Mouse (Mus musculus) stomach, embryonic 14.5 days (tissue): ENCODE data around the gene Nap1l5. TPM values are rescaled to one million over a fixed set of nuclear protein-coding genes. Genes with fewer than 3 reads are reported as not detected.
"Not testable (repeated sequence)": the region's sequence is repeated elsewhere in the genome, so short reads cannot be mapped to it uniquely, and the experiment has no call there.

ENCODE experiments used
- ATAC-seq: fragments of 200-750 bp; cut with Nextera tagmentation; 2 replicates; pipeline ENCODE4 v1.8.0; 2017; ENCODE audit warnings: low read depth, moderate TSS enrichment; ENCODE audit not compliant: insufficient number of reproducible peaks, insufficient read depth, low FRiP score
- H3K27ac ChIP-seq: fragments of 300-500 bp; sonication (generic); 2 replicates; pipeline ENCODE4 v1.5.1; 2014; ENCODE audit warnings: mild to moderate bottlenecking, low read length, moderate library complexity, mixed read lengths
- H3K27me3 ChIP-seq: fragments of 300-500 bp; sonication (generic); 2 replicates; pipeline ENCODE4 v1.6.1; 2014; ENCODE audit warnings: low read length, control low read depth, mixed read lengths; ENCODE audit not compliant: control insufficient read depth, insufficient read depth
- H3K36me3 ChIP-seq: fragments of 300-500 bp; sonication (generic); 2 replicates; pipeline ENCODE4 v1.6.1; 2014; ENCODE audit warnings: mild to moderate bottlenecking, control low read depth, low read length, moderate library complexity, mixed read lengths; ENCODE audit not compliant: control insufficient read depth, insufficient read depth
- H3K4me1 ChIP-seq: fragments of 300-500 bp; sonication (generic); 2 replicates; pipeline ENCODE4 v1.6.1; 2014; ENCODE audit warnings: low read length, control low read depth, mixed read lengths; ENCODE audit not compliant: control insufficient read depth, insufficient read depth
- H3K4me2 ChIP-seq: fragments of 300-500 bp; sonication (generic); replicated peaks from 2 replicates; pipeline ENCODE4 v1.6.1; 2014; ENCODE audit warnings: low read depth, low read length, control low read depth
- H3K4me3 ChIP-seq: fragments of 300-500 bp; sonication (generic); 2 replicates; pipeline ENCODE4 v1.5.1; 2014; ENCODE audit warnings: low read depth, low read length, control low read depth
- H3K9ac ChIP-seq: fragments of 300-500 bp; sonication (generic); replicated peaks from 2 replicates; pipeline ENCODE4 v1.6.1; 2014; ENCODE audit warnings: low read depth, mild to moderate bottlenecking, control low read depth, low read length, moderate library complexity, mixed read lengths
- H3K9me3 ChIP-seq: fragments of 300-500 bp; sonication (generic); 2 replicates; pipeline ENCODE4 v1.6.1; 2016; ENCODE audit warnings: low read depth, low read length, control low read depth; ENCODE audit not compliant: control insufficient read depth
- WGBS: fragments of 180-500 bp; shearing (Covaris S2); extraction: QIAGEN DNeasy Blood & Tissue Kit; methylation state at CpG from one replicate; pipeline ENCODE4 v1.1.7; 2014; 5-methylcytosine and 5-hydroxymethylcytosine counted together
- polyA plus RNA-seq: library from polyadenylated mRNA; unstranded; fragments of >200 nt; fragmentation: Nextera tagmentation; extraction: Ambion mirVana; gene quantifications from 2 replicates; pipeline ENCODE4 v1.2.1, GENCODE M21; 2014

Gene Nap1l5
- polyA plus RNA-seq, 1 experiment from 2014 or later = 8.4 TPM

- no peaks in the 10 kb centered on the region for H3K27me3 ChIP-seq
- no peaks in the 10 kb centered on the region for H3K4me1 ChIP-seq
- H3K4me2 ChIP-seq = no peak overlapping the region
- H3K36me3 ChIP-seq = 0 out of 2 replicates have a peak, but pooled peaks cover 2% of the 10 kb centered on the region
- H3K9me3 ChIP-seq = no peaks in the 10 kb centered on the region
- H3K27ac ChIP-seq = no peak overlapping the region
- WGBS = 80% methylated on average over 4 of the region's 4 CpGs
- no peak overlapping the region for H3K9ac ChIP-seq
- ATAC-seq = no peak
- no peak overlapping the region for H3K4me3 ChIP-seq
These were observed 27.3 kb downstream of the Nap1l5 start for GRCm38 (mm10) chr6:58879572-58879971.

GRCm38 (mm10) chr6:58867858-58868257 is 39.0 kb downstream of the Nap1l5 start:
- H3K27ac ChIP-seq, H3K9ac ChIP-seq, H3K4me3 ChIP-seq, H3K27me3 ChIP-seq, H3K36me3 ChIP-seq, H3K9me3 ChIP-seq, ATAC-seq, H3K4me2 ChIP-seq, H3K4me1 ChIP-seq: not testable (repeated sequence)
- WGBS = 90% methylated on average over 6 of the region's 6 CpGs

- Histone ChIP-seq H3K4me2 (no peak overlapping the region), H3K36me3 (no peaks in the 10 kb centered on the region), H3K9me3 (no peaks in the 10 kb centered on the region), H3K9ac (no peak overlapping the region), H3K4me3 (no peak overlapping the region), H3K27ac (no peak overlapping the region), H3K4me1 (no peaks in the 10 kb centered on the region), H3K27me3 (no peaks in the 10 kb centered on the region)
- no peak for ATAC-seq
- WGBS = 91% methylated on average over 4 of the region's 4 CpGs
These were observed 43.1 kb downstream of the Nap1l5 start for GRCm38 (mm10) chr6:58863631-58864235.

GRCm38 (mm10) chr6:58862446-58862993 is 44.4 kb downstream of the Nap1l5 start:
- no peak for ATAC-seq
- no peaks in the 10 kb centered on the region for H3K27me3 ChIP-seq
- H3K4me3 ChIP-seq = no peak overlapping the region
- no peaks in the 10 kb centered on the region for H3K36me3 ChIP-seq
- H3K9ac ChIP-seq = no peak overlapping the region
- no peaks in the 10 kb centered on the region for H3K9me3 ChIP-seq
- WGBS = 63% methylated on average over 9 of the region's 9 CpGs
- H3K4me2 ChIP-seq = no peak overlapping the region
- H3K4me1 ChIP-seq = no peaks in the 10 kb centered on the region
- no peak overlapping the region for H3K27ac ChIP-seq

- Histone ChIP-seq H3K4me1 (no peaks in the 10 kb centered on the region), H3K4me2 (no peak overlapping the region), H3K4me3 (no peak overlapping the region), H3K27ac (no peak overlapping the region), H3K9me3 (no peaks in the 10 kb centered on the region), H3K36me3 (no peaks in the 10 kb centered on the region), H3K9ac (no peak overlapping the region), H3K27me3 (no peaks in the 10 kb centered on the region)
- 85% methylated on average over 4 of the region's 4 CpGs for WGBS
- ATAC-seq = no peak
These were observed 47.4 kb downstream of the Nap1l5 start for GRCm38 (mm10) chr6:58859517-58859916.

GRCm38 (mm10) chr6:58856494-58856893 is 50.4 kb downstream of the Nap1l5 start:
- no peak overlapping the region for H3K4me2 ChIP-seq
- no peaks in the 10 kb centered on the region for H3K4me1 ChIP-seq
- H3K9me3 ChIP-seq = no peaks in the 10 kb centered on the region
- ATAC-seq = no peak
- H3K36me3 ChIP-seq = no peaks in the 10 kb centered on the region
- no peak overlapping the region for H3K9ac ChIP-seq
- no peak overlapping the region for H3K27ac ChIP-seq
- H3K4me3 ChIP-seq = no peak overlapping the region
- H3K27me3 ChIP-seq = no peaks in the 10 kb centered on the region
- WGBS = 66% methylated on average over 2 of the region's 2 CpGs

GRCm38 (mm10) chr6:58855676-58856367 is 51.1 kb downstream of the Nap1l5 start:
- no peaks in the 10 kb centered on the region for H3K27me3 ChIP-seq
- 75% methylated on average over 10 of the region's 10 CpGs for WGBS
- no peaks in the 10 kb centered on the region for H3K9me3 ChIP-seq
- no peaks in the 10 kb centered on the region for H3K4me1 ChIP-seq
- H3K4me3 ChIP-seq = no peak overlapping the region
- H3K4me2 ChIP-seq = no peak overlapping the region
- ATAC-seq = no peak
- H3K36me3 ChIP-seq = no peaks in the 10 kb centered on the region
- no peak overlapping the region for H3K9ac ChIP-seq
- H3K27ac ChIP-seq = no peak overlapping the region
